Mouse (Mus musculus) embryo, embryonic 11.5 days (tissue): ENCODE measurements around the gene Sgcb.
A peak's percentile ranks its signal among the peaks of the same experiment; 100 is the strongest.
"Not testable (repeated sequence)": the region's sequence is repeated elsewhere in the genome, so short reads cannot be mapped to it uniquely, and the experiment has no call there.

Experiments used
- DNase-seq: peaks from one replicate; pipeline ENCODE4 v3.0.0-alpha.2; 2012; ENCODE audit warnings: low read depth, low spot score

Gene Sgcb

GRCm38 (mm10) chr5:73633141-73633540 is 14.4 kb downstream of the Sgcb start:
- peak; percentile 51 for DNase-seq

GRCm38 (mm10) chr5:73632291-73632690 is 15.3 kb downstream of the Sgcb start, which contains the start of gene Lrrc66:
Lrrc66 (minus strand) TSS chr5:73632526.
- DNase-seq, result no peak

GRCm38 (mm10) chr5:73631001-73631558 is 16.5 kb downstream of the Sgcb start:
- no peak for DNase-seq

GRCm38 (mm10) chr5:73630141-73630540 is 17.4 kb downstream of the Sgcb start:
- DNase-seq, result no peak

- no peak for DNase-seq
These were observed 19.6 kb downstream of the Sgcb start for GRCm38 (mm10) chr5:73627991-73628390.

GRCm38 (mm10) chr5:73627559-73627958 is 20.0 kb downstream of the Sgcb start:
- no peak for DNase-seq

- no peak for DNase-seq
These were observed 20.7 kb downstream of the Sgcb start for GRCm38 (mm10) chr5:73626842-73627241.

- no peak for DNase-seq
These were observed 22.1 kb downstream of the Sgcb start for GRCm38 (mm10) chr5:73625505-73625904.

GRCm38 (mm10) chr5:73618969-73619368 is 28.6 kb downstream of the Sgcb start:
- DNase-seq, result no peak

GRCm38 (mm10) chr5:73615211-73615610 is 32.4 kb downstream of the Sgcb start:
- no peak for DNase-seq

GRCm38 (mm10) chr5:73613296-73613695 is 34.3 kb downstream of the Sgcb start:
- DNase-seq, result no peak

GRCm38 (mm10) chr5:73611071-73611470 is 36.5 kb downstream of the Sgcb start:
- DNase-seq, result no peak

- no peak for DNase-seq
These were observed 42.6 kb downstream of the Sgcb start for GRCm38 (mm10) chr5:73604964-73605363.

GRCm38 (mm10) chr5:73604542-73604941 is 43.0 kb downstream of the Sgcb start:
- DNase-seq, result no peak

- no peak for DNase-seq
These were observed 44.7 kb downstream of the Sgcb start for GRCm38 (mm10) chr5:73602865-73603264.

GRCm38 (mm10) chr5:73601361-73601763 is 46.2 kb downstream of the Sgcb start:
- DNase-seq, result no peak

- no peak for DNase-seq
These were observed 47.6 kb downstream of the Sgcb start for GRCm38 (mm10) chr5:73599991-73600390.

- no peak for DNase-seq
These were observed 48.5 kb downstream of the Sgcb start for GRCm38 (mm10) chr5:73598943-73599695.

- no peak for DNase-seq
These were observed 60.5 kb downstream of the Sgcb start for GRCm38 (mm10) chr5:73587119-73587518.

- no peak for DNase-seq
These were observed 61.0 kb downstream of the Sgcb start for GRCm38 (mm10) chr5:73586597-73586996.

GRCm38 (mm10) chr5:73585212-73586115 is 62.1 kb downstream of the Sgcb start:
- DNase-seq, result no peak

GRCm38 (mm10) chr5:73584011-73584410 is 63.6 kb downstream of the Sgcb start:
- DNase-seq, result not testable (repeated sequence)
